Mouse (Mus musculus): ENCODE data around the gene Ptpn14. TPM values are rescaled to one million over a fixed set of nuclear protein-coding genes. Genes with fewer than 3 reads are reported as not detected.

Ptpn14 gene
- polyA plus RNA-seq, 1 experiment from 2014 or later = 11.6 TPM

DNA sequence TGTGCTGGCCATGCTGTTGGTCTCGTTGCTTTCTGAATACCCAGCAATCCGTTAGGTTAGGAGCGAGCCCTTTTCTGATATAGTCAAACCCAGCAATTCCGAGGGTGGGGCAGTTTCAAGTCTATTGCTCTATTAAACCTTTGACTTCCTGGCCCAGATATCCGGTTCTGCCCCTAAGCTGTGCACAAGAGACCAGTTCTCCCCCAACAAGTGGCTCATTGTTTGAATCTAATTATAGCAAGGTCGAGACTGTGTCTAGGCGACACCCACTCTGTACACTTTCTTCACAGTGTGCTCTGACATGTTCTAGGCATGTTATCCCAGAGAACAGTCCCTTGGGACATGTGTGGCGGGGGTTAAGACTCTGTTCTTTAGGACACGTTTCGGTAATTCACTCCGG, 121.5 kb downstream of the Ptpn14 start:
- Histone ChIP-seq H3K4me3 (no peak overlapping the region), H3K36me3 (peaks cover 86% of the 10 kb centered on the region), H3K9me3 (replicated peaks) (no peaks in the 10 kb centered on the region), H3K27me3 (replicated peaks) (no peaks in the 10 kb centered on the region), H3K4me2 (no peak overlapping the region), H3K27ac (ENCODE audit: poor library complexity, severe bottlenecking) (no peak overlapping the region; the same call in 1 of the 2 replicates), H3K9ac (no peak overlapping the region), H3K4me1 (replicated peaks) (peaks cover 10% of the 10 kb centered on the region)
- no peak for ATAC-seq (ENCODE audit: insufficient number of reproducible peaks, low FRiP score)
- 59% methylated on average over 11 of the region's 11 CpGs for WGBS

DNA sequence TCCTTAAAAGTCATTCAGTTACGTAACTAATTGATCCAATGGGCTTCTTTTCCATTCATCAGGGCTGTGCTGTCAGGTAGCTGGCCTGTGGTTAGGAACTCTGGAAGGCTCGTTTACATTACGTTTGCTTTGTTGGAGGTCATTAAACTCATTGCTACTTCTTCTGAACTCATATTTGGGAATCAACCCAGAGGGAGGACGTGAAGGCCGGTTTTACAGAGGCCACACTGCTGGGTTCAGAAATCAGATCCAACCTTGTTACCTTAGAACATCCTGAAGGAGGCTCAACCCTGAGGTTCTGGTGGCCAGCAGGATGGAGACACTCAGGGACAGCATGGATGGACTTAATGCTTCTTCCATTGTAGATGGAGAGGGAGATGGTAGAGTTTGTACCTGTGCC, 124.0 kb downstream of the Ptpn14 start:
- Histone ChIP-seq H3K36me3 (peaks cover 85% of the 10 kb centered on the region), H3K27ac (ENCODE audit: poor library complexity, severe bottlenecking) (no peak overlapping the region), H3K9ac (no peak overlapping the region), H3K4me2 (no peak overlapping the region), H3K27me3 (replicated peaks) (no peaks in the 10 kb centered on the region), H3K9me3 (replicated peaks) (no peaks in the 10 kb centered on the region), H3K4me3 (no peak overlapping the region), H3K4me1 (replicated peaks) (peaks cover 10% of the 10 kb centered on the region)
- ATAC-seq (ENCODE audit: insufficient number of reproducible peaks, low FRiP score) = no peak
- 88% methylated on average over 5 of the region's 5 CpGs for WGBS

DNA sequence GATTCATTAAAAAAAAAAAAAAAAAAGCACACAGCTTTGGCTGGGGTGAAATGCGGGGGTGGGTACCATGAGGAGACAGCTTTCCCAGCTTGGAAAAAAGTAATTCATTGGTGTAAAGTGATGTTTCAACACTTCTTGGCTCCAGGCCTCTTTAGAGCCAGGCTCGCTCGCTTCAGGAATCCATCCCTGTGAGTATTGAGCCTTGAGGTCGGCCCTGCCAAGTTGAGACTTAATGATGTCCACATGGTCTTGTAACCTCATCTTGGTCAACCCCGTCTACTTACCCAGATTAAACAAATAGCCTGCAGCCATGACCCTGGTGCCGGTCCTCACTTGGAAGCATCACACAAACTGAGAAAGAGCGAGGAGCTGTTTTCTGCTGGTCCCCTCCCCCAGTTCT, 124.4 kb downstream of the Ptpn14 start:
- Histone ChIP-seq H3K27me3 (replicated peaks) (no peaks in the 10 kb centered on the region), H3K36me3 (peaks cover 85% of the 10 kb centered on the region), H3K4me3 (no peak overlapping the region), H3K9me3 (replicated peaks) (no peaks in the 10 kb centered on the region), H3K9ac (no peak overlapping the region), H3K4me2 (no peak overlapping the region), H3K27ac (ENCODE audit: poor library complexity, severe bottlenecking) (no peak overlapping the region), H3K4me1 (replicated peaks) (peaks cover 10% of the 10 kb centered on the region)
- ATAC-seq (ENCODE audit: insufficient number of reproducible peaks, low FRiP score) = no peak
- 76% methylated on average over 7 of the region's 7 CpGs for WGBS

DNA sequence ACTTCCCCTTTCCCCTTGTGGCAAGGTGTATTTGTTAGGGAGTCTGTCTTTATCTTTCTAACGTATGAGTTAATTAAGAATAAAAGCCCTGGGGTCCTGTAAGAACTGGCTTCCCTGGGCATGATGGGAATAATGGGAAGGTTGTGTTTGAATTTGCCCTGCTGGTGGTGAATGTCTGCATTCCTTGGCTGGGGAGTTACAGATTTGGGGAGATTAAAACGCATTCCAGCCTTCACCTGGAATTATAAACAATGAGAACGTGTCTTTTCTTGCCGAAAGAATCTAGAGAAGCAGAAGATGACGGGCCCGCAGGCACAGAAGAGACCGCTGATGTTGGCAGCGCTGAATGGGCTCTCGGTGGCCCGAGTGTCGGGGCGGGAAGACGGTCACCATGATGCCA, 126.6 kb downstream of the Ptpn14 start:
- H3K4me3 ChIP-seq = no peak overlapping the region
- H3K27me3 ChIP-seq (replicated peaks) = no peaks in the 10 kb centered on the region
- no peak overlapping the region for H3K4me2 ChIP-seq
- H3K4me1 ChIP-seq (replicated peaks) = peaks cover 11% of the 10 kb centered on the region
- H3K9ac ChIP-seq = no peak overlapping the region
- WGBS = 85% methylated on average over 13 of the region's 13 CpGs
- H3K27ac ChIP-seq (ENCODE audit: poor library complexity, severe bottlenecking) = no peak overlapping the region
- peaks cover 76% of the 10 kb centered on the region for H3K36me3 ChIP-seq
- no peak for ATAC-seq (ENCODE audit: insufficient number of reproducible peaks, low FRiP score)
- no peaks in the 10 kb centered on the region for H3K9me3 ChIP-seq (replicated peaks)

DNA sequence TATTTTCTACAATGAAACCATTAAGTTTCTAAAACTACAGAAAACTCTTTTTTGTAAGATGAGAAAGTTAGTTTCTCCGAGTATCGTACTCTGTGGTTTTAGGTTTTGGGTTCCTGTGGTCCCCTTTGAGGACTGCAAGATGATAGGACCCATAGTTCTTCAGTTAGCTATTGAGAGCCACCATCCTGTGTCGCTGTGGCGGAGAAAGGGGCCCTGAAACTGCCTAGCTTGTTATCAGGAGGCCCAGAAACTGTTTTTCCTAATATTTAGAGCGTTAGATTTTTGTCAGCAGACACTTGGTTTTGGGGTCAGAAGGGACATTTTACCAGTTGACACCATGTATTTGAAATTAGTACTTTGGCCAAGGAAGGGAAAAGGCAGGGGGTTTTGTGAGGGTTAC, 127.7 kb downstream of the Ptpn14 start:
- no peaks in the 10 kb centered on the region for H3K27me3 ChIP-seq (replicated peaks)
- no peak overlapping the region for H3K4me3 ChIP-seq
- H3K4me2 ChIP-seq = no peak overlapping the region
- H3K27ac ChIP-seq (ENCODE audit: poor library complexity, severe bottlenecking) = no peak overlapping the region
- ATAC-seq (ENCODE audit: insufficient number of reproducible peaks, low FRiP score) = no peak
- H3K4me1 ChIP-seq (replicated peaks) = peaks cover 18% of the 10 kb centered on the region
- no peak overlapping the region for H3K9ac ChIP-seq
- no peaks in the 10 kb centered on the region for H3K9me3 ChIP-seq (replicated peaks)
- H3K36me3 ChIP-seq = peaks cover 74% of the 10 kb centered on the region
- 83% methylated on average over 5 of the region's 5 CpGs for WGBS

DNA sequence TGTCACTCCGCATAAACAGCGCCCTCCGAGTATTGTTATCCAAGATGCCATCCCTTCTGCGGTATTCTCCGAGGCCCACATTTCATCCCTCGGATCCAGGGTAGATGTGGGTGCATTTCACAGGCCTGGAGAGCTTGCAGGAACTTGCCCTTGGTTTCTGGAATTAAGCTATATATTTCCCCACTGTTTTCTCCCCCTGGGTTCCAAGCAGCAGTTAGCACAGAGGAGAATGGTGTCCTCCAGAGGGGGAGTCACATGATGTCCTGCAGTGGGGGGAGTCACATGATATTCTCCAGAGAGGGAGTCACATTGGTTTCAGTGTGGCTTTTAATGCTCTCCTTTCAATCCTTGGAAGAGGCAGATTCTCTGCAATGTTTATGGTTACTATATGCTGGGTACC, 130.3 kb downstream of the Ptpn14 start:
- Histone ChIP-seq H3K9me3 (replicated peaks) (no peaks in the 10 kb centered on the region), H3K27me3 (replicated peaks) (no peaks in the 10 kb centered on the region), H3K4me3 (no peak overlapping the region), H3K36me3 (peaks cover 68% of the 10 kb centered on the region), H3K4me1 (replicated peaks) (peaks cover 35% of the 10 kb centered on the region), H3K4me2 (no peak overlapping the region), H3K27ac (ENCODE audit: poor library complexity, severe bottlenecking) (no peak overlapping the region), H3K9ac (no peak overlapping the region)
- 87% methylated on average over 6 of the region's 6 CpGs for WGBS
- ATAC-seq (ENCODE audit: insufficient number of reproducible peaks, low FRiP score) = no peak

DNA sequence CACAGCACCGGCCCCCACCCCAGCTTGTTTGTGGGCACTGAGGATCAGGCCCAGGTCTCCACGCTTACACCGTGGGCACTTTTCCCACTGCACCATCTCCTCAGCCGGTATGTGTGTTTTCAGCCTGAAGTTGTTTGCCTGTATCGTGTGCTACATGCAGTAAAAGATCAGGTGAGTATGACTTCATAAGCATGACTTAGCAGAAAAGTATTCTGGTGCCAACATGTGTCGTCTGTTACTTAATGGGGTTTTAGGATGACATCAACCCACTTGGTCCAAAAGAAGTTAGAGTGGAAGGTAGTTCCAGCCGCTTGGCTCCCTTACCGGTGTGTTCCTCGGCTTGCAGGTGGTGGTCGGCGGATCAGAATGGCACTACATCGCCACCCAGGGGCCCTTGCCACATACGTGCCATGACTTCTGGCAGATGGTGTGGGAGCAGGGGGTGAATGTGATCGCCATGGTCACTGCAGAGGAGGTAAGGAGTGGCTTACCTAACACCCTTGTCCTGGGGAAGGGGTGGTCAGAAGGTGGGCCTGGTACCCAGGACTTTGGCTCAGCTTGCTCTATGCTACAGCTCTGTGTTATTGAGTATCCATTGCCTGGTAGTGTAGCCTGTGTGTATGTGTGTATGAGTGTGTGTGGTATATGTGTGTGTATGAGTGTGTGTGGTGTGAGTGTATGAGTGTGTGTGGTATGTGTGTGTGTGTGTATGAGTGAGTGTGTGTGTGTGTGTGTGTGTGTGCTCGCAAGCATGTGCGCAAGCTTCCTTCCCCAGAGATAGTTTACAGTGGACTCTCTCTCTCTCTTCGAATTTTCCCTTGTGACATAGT, 132.3 kb downstream of the Ptpn14 start:
- WGBS = 74% methylated on average over 17 of the region's 17 CpGs
- Histone ChIP-seq H3K27ac (ENCODE audit: poor library complexity, severe bottlenecking) (peak overlapping the region; percentile 79), H3K9ac (no peak overlapping the region), H3K4me3 (no peak overlapping the region), H3K4me1 (replicated peaks) (peaks cover 37% of the 10 kb centered on the region), H3K9me3 (replicated peaks) (no peaks in the 10 kb centered on the region), H3K27me3 (replicated peaks) (no peaks in the 10 kb centered on the region), H3K36me3 (peaks cover 67% of the 10 kb centered on the region), H3K4me2 (no peak overlapping the region)
- peak; percentile 49 for ATAC-seq (ENCODE audit: insufficient number of reproducible peaks, low FRiP score)

DNA sequence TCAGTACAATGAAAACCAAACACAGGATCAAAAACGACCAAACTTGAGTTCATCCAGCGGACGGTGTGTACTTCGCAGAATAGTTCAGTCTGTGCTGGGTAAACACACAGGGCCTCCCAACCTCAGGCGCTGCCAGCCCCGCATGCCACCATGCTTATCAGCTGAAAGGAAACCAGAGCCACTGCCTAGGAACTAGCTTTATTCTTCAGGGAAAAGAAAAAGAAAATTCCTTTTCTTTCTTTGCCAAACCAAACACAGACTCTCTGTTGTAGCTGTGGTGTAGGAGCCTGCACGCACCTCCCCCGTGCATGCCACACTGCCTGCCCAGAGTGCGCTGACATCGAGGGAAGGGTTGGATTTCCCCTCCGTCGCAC, 132.9 kb downstream of the Ptpn14 start:
- ATAC-seq (ENCODE audit: insufficient number of reproducible peaks, low FRiP score) = peak; percentile 73
- 50% methylated on average over 12 of the region's 12 CpGs for WGBS
- peak overlapping the region; percentile 79 for H3K27ac ChIP-seq (ENCODE audit: poor library complexity, severe bottlenecking)
- H3K9ac ChIP-seq = no peak overlapping the region
- peaks cover 70% of the 10 kb centered on the region for H3K36me3 ChIP-seq
- H3K4me3 ChIP-seq = no peak overlapping the region
- peaks cover 43% of the 10 kb centered on the region for H3K4me1 ChIP-seq (replicated peaks)
- H3K27me3 ChIP-seq (replicated peaks) = no peaks in the 10 kb centered on the region
- no peak overlapping the region for H3K4me2 ChIP-seq
- no peaks in the 10 kb centered on the region for H3K9me3 ChIP-seq (replicated peaks)

DNA sequence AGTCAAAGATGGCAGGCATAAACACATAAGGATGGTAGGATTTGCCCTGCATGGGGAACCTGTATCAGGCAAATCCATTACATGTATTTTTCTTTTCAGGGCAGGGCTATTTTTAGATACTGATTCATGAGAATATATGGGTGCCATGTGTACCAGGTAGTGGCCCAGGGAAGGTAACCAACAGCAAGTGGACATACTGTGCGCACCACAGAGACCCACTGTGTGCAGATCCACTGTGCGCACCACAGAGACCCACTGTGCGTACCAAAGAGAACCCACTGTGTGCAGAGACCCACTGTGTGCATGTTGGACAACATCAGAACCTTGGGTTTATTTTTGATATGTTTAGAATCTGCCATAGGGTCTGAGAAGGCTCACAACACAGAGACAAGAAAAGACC, 135.7 kb downstream of the Ptpn14 start:
- Histone ChIP-seq H3K9ac (no peak overlapping the region), H3K4me2 (no peak overlapping the region), H3K9me3 (replicated peaks) (no peaks in the 10 kb centered on the region), H3K36me3 (peaks cover 47% of the 10 kb centered on the region), H3K4me3 (no peak overlapping the region), H3K27ac (ENCODE audit: poor library complexity, severe bottlenecking) (no peak overlapping the region), H3K27me3 (replicated peaks) (no peaks in the 10 kb centered on the region), H3K4me1 (replicated peaks) (peaks cover 64% of the 10 kb centered on the region)
- 91% methylated on average over 3 of the region's 3 CpGs for WGBS
- no peak for ATAC-seq (ENCODE audit: insufficient number of reproducible peaks, low FRiP score)

DNA sequence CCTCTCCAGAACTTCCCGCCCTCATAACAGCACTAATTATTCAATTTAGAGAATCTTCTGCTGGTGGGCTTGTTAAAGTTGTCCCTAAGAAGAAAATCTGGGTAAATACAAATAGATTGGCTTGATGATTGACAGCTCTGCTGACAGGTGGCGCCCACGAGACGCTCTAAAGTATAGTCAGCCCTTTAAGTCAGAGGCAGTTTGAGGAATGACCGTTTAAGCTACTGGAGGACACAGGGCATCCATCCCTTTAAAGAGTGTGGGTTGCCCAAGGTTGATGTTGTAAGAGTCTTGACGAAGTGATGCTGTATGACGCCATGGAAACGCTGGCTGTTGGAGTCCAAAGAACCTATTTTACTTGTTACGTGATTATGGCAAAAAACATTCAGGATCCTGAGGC, 136.2 kb downstream of the Ptpn14 start:
- no peak for ATAC-seq (ENCODE audit: insufficient number of reproducible peaks, low FRiP score)
- no peak overlapping the region for H3K27ac ChIP-seq (ENCODE audit: poor library complexity, severe bottlenecking)
- 66% methylated on average over 9 of the region's 9 CpGs for WGBS
- no peak overlapping the region for H3K4me3 ChIP-seq
- no peaks in the 10 kb centered on the region for H3K9me3 ChIP-seq (replicated peaks)
- peaks cover 47% of the 10 kb centered on the region for H3K36me3 ChIP-seq
- peaks cover 64% of the 10 kb centered on the region for H3K4me1 ChIP-seq (replicated peaks)
- no peak overlapping the region for H3K9ac ChIP-seq
- no peaks in the 10 kb centered on the region for H3K27me3 ChIP-seq (replicated peaks)
- no peak overlapping the region for H3K4me2 ChIP-seq

DNA sequence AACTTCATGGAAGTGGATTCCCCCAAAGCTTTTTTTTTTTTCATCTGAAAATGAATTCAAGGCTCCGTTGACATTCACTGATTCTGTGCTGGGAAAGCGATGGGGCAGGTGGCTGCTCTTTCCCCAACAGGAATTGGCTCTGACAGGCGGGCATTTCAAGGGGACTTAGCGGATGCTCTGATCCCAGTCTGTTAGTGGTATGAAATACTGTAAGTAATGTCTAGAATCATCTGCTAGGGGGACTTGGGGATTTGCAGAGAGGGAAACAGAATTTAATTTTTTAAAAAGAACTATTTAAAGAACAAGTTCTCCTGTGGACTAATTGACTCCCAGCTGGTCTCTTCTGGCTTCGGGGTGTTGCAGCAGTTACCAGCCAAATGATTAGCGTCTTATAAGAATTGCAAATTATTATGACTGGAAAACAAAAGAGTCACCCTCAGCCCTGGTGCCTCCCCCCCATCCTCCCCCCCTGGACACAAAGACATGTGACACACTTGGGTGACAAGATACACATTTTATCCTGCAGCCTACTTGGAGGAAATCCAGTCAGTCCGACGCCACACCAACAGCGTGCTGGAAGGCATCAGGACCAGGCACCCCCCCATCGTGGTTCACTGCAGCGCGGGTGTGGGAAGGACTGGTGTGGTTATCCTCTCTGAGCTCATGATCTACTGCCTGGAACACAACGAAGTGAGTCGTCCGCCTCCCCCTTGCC, 136.9 kb downstream of the Ptpn14 start:
- peak overlapping the region; percentile 96; the same call in 1 of the 2 replicates for H3K27ac ChIP-seq (ENCODE audit: poor library complexity, severe bottlenecking)
- no peaks in the 10 kb centered on the region for H3K9me3 ChIP-seq (replicated peaks)
- H3K4me3 ChIP-seq = no peak overlapping the region
- H3K27me3 ChIP-seq (replicated peaks) = no peaks in the 10 kb centered on the region
- ATAC-seq (ENCODE audit: insufficient number of reproducible peaks, low FRiP score) = no peak
- H3K9ac ChIP-seq = no peak overlapping the region
- peaks cover 52% of the 10 kb centered on the region for H3K36me3 ChIP-seq
- no peak overlapping the region for H3K4me2 ChIP-seq
- H3K4me1 ChIP-seq (replicated peaks) = peaks cover 60% of the 10 kb centered on the region
- 77% methylated on average over 15 of the region's 15 CpGs for WGBS

Data from heart, embryonic 12.5 days (tissue).